Mouse (Mus musculus) left cerebral cortex, adult 9 months (tissue): Measurements from ENCODE around the gene Fam114a1.
A peak's percentile ranks its signal among the peaks of the same experiment; 100 is the strongest.

ENCODE experiments used
- DNase-seq, 2 experiments: peaks; one replicate each; pipeline ENCODE4 v3.0.0; 2022; ENCODE audit warnings: low spot score in 2 of 2

Gene Fam114a1

GRCm38 (mm10) chr5:65051513-65051912 is 81.6 kb downstream of the Fam114a1 start:
- no peak for DNase-seq

- no peak for DNase-seq
Measured at GRCm38 (mm10) chr5:65057596-65057995, 87.7 kb downstream of the Fam114a1 start.

- no peak for DNase-seq
Measured at GRCm38 (mm10) chr5:65059806-65060205, 89.9 kb downstream of the Fam114a1 start.

- no peak for DNase-seq
Measured at GRCm38 (mm10) chr5:65062236-65062635, 92.4 kb downstream of the Fam114a1 start.

GRCm38 (mm10) chr5:65063266-65063665 is 93.4 kb downstream of the Fam114a1 start:
- no peak for DNase-seq

- DNase-seq, result no peak
Measured at GRCm38 (mm10) chr5:65068166-65068565, 98.3 kb downstream of the Fam114a1 start.

GRCm38 (mm10) chr5:65069872-65070271 is 100.0 kb downstream of the Fam114a1 start:
- DNase-seq, result no peak

- peak in 1 of 2 experiments; percentile 23 for DNase-seq
Measured at GRCm38 (mm10) chr5:65071689-65072118, 101.8 kb downstream of the Fam114a1 start.

- no peak for DNase-seq
Measured at GRCm38 (mm10) chr5:65073247-65073646, 103.4 kb downstream of the Fam114a1 start.

GRCm38 (mm10) chr5:65074693-65075092 is 104.8 kb downstream of the Fam114a1 start:
- no peak for DNase-seq

- DNase-seq, result no peak
Measured at GRCm38 (mm10) chr5:65076087-65076486, 106.2 kb downstream of the Fam114a1 start.

- no peak for DNase-seq
Measured at GRCm38 (mm10) chr5:65076748-65077147, 106.9 kb downstream of the Fam114a1 start.

GRCm38 (mm10) chr5:65078081-65078480 is 108.2 kb downstream of the Fam114a1 start:
- no peak for DNase-seq

GRCm38 (mm10) chr5:65079881-65080280 is 110.0 kb downstream of the Fam114a1 start:
- peak in 1 of 2 experiments; percentile 48 for DNase-seq

- DNase-seq, result no peak
Measured at GRCm38 (mm10) chr5:65081836-65082235, 112.0 kb downstream of the Fam114a1 start.

- no peak for DNase-seq
Measured at GRCm38 (mm10) chr5:65086522-65086921, 116.7 kb downstream of the Fam114a1 start.

GRCm38 (mm10) chr5:65089707-65090106 is 119.8 kb downstream of the Fam114a1 start:
- DNase-seq, result no peak

- DNase-seq, result no peak
Measured at GRCm38 (mm10) chr5:65091184-65091858, 121.5 kb downstream of the Fam114a1 start.
